Mouse (Mus musculus): ENCODE results near the gene Gm45021.

GRCm38 (mm10) chr6:48658721-48659120 lies 69.3 kb downstream of the Gm45021 start:
- TF ChIP-seq POLR2A (IDR thresholded peaks at IDR 0.05; ENCODE audit: low read depth, low read length) (no peak), CTCF (IDR thresholded peaks at IDR 0.05; ENCODE audit: extremely low read depth, insufficient read length, insufficient replicate concordance, low read depth, low read length) (no peak)

Measured in small intestine, adult 2 months (tissue).